Mouse (Mus musculus) megakaryocyte, embryonic 14.5 days (primary cell): ENCODE results near the gene Calr.

ENCODE experiments used
- FLI1 ChIP-seq: IDR thresholded peaks from 2 replicates; pipeline ENCODE4 v1.6.1; 2012; ENCODE audit warnings: low read length, inconsistent platforms, mixed read lengths
- GATA1 ChIP-seq: IDR thresholded peaks from 3 replicates; pipeline ENCODE4 v1.6.1; 2012; ENCODE audit warnings: mixed read lengths, low read length, inconsistent platforms, borderline replicate concordance

GRCm38 (mm10) chr8:84889141-84889540 lies 42.4 kb upstream of the Calr start:
- no peak for TF ChIP-seq FLI1
- no peak for TF ChIP-seq GATA1
